Mouse (Mus musculus): Measurements from ENCODE around the gene Hecw2. TPM values are rescaled to one million over a fixed set of nuclear protein-coding genes. Genes with fewer than 3 reads are reported as not detected.

Hecw2 gene
- polyA plus RNA-seq, 2 experiments from 2014 or later: 0.04 TPM; not detected in 1

- ATAC-seq: peak; percentile 33
Observed at GRCm38 (mm10) chr1:53824446-53825337, 370.3 kb downstream of the Hecw2 start.

GRCm38 (mm10) chr1:53823687-53824445, 371.1 kb downstream of the Hecw2 start:
- ATAC-seq: peak; percentile 96

GRCm38 (mm10) chr1:53821983-53822382, 373.0 kb downstream of the Hecw2 start:
- ATAC-seq: no peak

GRCm38 (mm10) chr1:53820041-53820632, 374.8 kb downstream of the Hecw2 start:
- ATAC-seq: no peak

DNA sequence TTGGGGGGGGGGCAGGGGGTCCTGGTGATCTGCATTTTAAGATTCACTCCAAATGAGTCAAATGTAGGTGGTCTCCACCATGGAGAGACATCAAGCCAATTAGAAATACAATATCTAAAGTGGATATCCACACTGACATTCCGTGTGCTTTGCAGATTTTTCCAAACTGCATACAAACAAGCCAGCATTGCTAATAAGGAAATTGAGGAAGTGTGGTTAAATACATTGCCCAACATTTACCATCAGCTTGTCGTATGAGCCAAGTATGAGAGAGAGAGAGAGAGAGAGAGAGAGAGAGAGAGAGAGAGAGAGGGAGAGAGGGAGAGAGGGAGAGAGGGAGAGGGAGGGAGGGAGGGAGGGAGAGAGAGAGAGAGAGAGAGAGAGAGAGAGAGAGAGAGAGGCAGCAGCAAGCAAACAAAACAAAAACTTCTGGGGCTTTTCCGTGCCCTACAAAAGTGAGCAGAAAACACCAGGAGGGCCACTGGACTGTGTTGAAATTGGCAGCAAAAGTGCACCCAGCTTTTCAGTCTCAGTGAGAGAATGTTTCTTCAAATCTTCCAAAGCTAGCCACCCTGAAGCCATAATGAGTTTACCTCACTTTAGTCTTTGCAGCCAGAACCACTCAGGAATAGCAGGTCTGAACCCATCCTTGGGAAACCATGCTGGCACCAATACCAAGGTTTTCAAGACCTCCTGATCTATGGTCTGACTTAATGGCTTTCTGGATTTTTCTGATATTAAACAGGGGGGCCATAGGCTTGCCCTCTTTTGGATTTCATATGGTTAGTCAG, 376.7 kb downstream of the Hecw2 start:
- no peak for ATAC-seq

- ATAC-seq: no peak
Observed at GRCm38 (mm10) chr1:53816353-53816752, 378.6 kb downstream of the Hecw2 start.

GRCm38 (mm10) chr1:53814077-53814705, 380.8 kb downstream of the Hecw2 start:
- peak; percentile 43 for ATAC-seq

- no peak for ATAC-seq
Observed at GRCm38 (mm10) chr1:53811919-53812318, 383.0 kb downstream of the Hecw2 start.

GRCm38 (mm10) chr1:53808229-53808628, 386.7 kb downstream of the Hecw2 start:
- peak; percentile 82 for ATAC-seq

DNA sequence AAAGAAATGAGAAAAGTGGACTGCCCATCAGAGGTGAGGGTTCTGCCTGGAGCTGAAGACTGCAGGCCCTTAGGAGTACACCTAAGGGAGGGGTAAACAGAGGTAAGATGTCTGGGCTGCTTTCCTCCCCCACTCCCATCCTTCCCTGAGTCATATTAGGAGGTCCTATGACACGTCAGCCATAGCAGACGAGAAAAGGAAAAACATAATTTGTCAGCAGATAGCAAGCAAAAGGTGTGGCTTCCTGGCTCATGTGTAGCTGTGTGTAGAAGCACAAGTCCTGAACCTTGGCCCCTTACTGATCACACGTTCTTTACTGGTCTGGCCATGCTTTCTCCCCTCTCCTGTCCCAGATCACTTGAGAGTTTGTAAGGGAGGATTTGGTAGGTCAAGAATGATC, 397.2 kb downstream of the Hecw2 start:
- peak; percentile 53 for ATAC-seq

- peak; percentile 80 for ATAC-seq
Observed at GRCm38 (mm10) chr1:53797074-53797473, 397.9 kb downstream of the Hecw2 start.

GRCm38 (mm10) chr1:53796271-53796670, 398.7 kb downstream of the Hecw2 start:
- no peak for ATAC-seq

DNA sequence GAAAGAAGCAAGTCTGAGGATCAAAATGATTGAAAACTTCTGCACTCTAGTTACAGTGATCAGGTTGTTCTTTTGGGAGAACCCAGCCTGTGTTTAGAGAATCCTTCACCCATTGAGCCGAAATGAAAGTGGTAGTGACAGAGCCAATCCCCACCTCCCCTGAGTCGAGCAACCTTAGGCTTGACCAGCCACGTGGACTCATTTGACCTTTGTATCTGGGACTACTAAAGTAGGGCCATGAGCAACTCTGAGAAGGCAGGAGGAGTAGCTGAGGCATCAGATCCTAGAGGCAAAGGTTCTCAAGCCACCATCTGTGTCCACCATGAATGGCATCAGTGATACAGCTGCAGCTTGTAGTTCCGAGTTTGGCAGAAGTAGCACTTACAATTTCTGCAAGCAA, 399.4 kb downstream of the Hecw2 start:
- no peak for ATAC-seq

DNA sequence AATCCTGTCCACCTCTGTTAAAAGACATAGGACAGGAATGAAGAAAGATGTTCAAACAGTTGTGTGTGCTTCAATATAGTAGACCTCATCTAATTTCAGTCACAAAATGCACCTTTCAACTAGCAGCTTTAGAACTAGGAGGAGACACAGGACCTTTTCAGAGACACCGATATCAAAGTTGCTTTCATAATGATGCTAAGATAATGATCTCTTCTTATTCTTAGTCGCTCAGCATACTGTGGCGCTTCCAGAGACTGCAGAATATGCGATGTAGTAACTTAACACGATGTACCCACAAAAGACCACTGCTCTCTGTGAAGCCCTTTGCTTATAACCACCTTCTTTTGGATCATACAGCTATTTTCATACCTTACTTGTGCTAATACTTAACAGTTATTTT, 399.9 kb downstream of the Hecw2 start:
- peak; percentile 14 for ATAC-seq

DNA sequence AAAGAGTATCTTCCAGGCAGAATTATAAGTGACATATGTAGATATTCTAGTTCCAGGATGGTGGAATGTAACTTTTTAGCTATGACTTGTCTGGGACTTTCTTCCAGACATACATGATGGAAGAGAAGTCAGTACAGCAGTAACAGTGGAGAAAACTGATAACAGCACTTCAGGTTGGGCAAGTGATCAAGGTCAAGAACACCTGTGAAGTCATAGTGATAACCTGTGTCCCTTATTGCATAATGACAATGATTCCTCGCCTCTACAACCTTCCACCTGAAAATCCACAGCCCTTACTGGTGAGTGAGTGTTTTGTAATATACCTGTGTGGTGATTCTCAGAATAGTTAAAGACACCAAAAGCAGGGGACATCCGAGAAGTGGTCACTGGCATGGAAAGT, 400.7 kb downstream of the Hecw2 start:
- no peak for ATAC-seq

DNA sequence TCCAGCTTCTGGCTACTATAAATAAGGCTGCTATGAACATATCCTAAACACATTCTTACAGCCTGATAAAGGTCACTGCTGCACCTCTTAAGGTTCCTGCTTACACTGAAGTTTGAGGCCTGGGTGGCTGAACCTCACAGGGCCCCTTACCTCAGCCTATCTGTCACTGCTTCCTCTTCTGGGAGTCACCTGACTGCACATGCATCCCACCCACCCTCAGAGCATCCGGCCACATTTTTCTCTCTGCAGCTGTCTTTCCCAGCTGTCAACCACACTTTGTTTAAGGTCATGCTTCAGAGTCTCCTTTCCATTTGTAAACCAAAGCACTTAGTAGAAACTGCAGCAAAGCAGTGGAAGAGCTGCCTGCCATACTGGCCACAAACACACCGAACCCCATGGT, 403.6 kb downstream of the Hecw2 start:
- ATAC-seq: peak; percentile 91

DNA sequence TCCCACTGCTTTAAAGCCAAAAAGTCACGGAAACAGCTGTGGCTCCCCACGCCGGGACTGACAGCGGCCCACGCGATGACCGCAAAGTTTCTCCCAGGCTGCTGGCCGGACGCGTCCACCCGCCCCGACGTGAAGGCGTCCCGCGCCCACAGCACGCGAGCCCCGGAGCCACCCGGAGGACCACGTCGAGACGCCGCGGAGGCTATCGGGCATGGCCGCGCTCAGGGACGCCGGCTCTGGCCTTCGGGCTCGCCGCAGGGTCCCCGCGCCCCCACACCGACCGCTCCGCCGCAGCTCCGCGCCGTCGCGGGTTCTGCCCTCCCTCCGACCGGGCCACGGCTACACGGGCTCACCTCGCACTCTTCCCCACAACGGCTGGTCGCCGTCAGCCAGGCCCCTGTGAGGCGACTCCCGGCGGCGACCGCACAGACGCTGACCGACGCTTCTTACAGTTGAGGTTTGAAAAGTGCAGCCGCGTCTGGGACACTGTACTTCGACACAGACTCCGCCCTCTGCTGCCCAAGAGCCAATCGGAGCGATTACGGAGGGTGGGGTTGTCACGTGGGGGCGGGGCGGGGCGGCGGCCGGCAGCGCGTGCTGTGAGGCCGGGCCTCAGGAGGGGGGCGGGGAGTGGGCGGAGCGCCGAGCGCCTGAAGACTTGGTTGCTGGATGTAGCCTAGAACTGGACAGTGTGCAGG, 410.1 kb downstream of the Hecw2 start, which contains the start of gene Stk17b:
Stk17b (minus strand) TSS at position 504 of the 698 bp plus-strand sequence.
- peak; percentile 82 for ATAC-seq

- ATAC-seq: peak; percentile 57
Observed at GRCm38 (mm10) chr1:53784291-53784720, 410.7 kb downstream of the Hecw2 start.

GRCm38 (mm10) chr1:53782956-53783355, 412.0 kb downstream of the Hecw2 start:
- no peak for ATAC-seq

DNA sequence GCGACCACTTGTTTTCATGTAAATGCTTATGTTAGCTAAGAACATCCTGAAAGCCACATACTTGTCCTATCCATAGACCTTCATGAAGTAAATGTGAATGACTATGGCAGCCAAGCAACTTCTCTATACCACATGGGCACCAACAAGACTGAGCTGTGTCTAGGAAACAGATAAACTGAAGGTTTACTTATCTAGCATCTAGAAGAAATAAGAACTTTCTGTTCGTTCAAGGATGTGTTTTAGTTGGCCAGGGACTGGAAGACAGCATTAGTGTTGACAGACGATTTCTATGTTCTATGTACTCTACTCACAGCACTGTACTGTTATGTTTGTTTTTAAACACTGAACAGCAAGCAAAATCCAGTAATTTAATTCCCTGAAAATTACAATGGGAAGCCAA, 412.9 kb downstream of the Hecw2 start:
- ATAC-seq: no peak

- peak; percentile 11 for ATAC-seq
Observed at GRCm38 (mm10) chr1:53781311-53781710, 413.7 kb downstream of the Hecw2 start.

All from activated CD4-positive, CD25-positive, alpha-beta regulatory T cell, adult 4 months (primary cell).